ENCODE assay signal across 8 mouse cellular contexts in the genomic region with DNA sequence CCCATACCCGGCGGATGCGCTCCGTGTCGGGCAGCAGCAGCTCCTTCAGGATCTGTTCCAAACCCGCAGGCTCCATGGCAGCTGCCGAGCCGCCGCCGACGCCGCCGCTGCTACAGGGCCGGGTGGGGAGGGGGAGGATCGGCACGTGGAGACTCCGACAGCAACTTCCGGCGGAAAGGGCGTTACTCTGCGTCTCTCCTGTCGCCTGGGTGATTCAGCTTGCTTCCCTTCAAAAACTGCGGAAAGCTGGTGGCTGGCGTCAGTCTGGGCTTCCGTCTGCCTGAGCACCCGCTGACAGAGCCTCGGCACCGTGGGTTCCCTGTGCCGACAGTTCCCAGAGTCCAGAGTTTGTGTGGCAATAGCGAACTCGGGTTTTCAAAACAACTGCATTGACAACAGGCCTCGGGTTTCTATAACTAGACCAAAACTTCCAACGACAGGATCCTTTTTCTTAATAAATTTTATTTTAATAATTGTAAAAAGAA. TPM values are rescaled to one million over a fixed set of nuclear protein-coding genes. Genes with fewer than 3 reads are reported as not detected.
DNase-seq lines count a peak whose midpoint lies in the region; ATAC-seq lines count a peak whose summit lies in the region.

Gene Ipo4, minus strand, starts transcription at position 435 of the 485 bp plus-strand sequence.

- peak within 1 kb of the TSS; percentile 60 for H3K4me3 ChIP-seq in hindbrain, embryonic 12.5 days

- ATAC-seq in hindbrain, embryonic 12.5 days (ENCODE audit: low FRiP score), result peak; percentile 87

- H3K9ac ChIP-seq in hindbrain, embryonic 12.5 days, result peak within 1 kb of the TSS; percentile 78

- no peaks in the 10 kb centered on the region for H3K9me3 ChIP-seq in hindbrain, embryonic 12.5 days (replicated peaks)

- no peaks in the 10 kb centered on the region for H3K27me3 ChIP-seq in hindbrain, embryonic 12.5 days

- DNase-seq in Muller cell, postnatal 12 days (ENCODE audit: inconsistent ontology term), result peak; percentile 96
- DNase-seq in cerebellum, adult 9-11 months, result peak; percentile 84
- DNase-seq in frontal cortex, postnatal 10 days (ENCODE audit: low spot score in 2 of 2), result peak; percentile 79 to 86
- peak; percentile 83 to 93 for DNase-seq in layer of hippocampus, postnatal 14 days (ENCODE audit: low spot score in 2 of 2)
- peak; percentile 90 for DNase-seq in lung, postnatal 14 days
- DNase-seq in retina, adult 2 months (ENCODE audit: low read depth, low spot score), result peak; percentile 70
- peak; percentile 83 to 89 for DNase-seq in thymus, postnatal 36 days

- peaks cover 18% of the 10 kb centered on the region for H3K4me1 ChIP-seq in hindbrain, embryonic 12.5 days

- WGBS in hindbrain, embryonic 12.5 days, result 2% methylated on average over 33 of the region's 33 CpGs

- peak within 1 kb of the TSS; percentile 95 for H3K4me2 ChIP-seq in hindbrain, embryonic 12.5 days (replicated peaks)

- H3K27ac ChIP-seq in hindbrain, embryonic 12.5 days, result peak within 1 kb of the TSS; percentile 67

- peaks cover 80% of the 10 kb centered on the region for H3K36me3 ChIP-seq in hindbrain, embryonic 12.5 days

RNA-seq across cellular contexts. Expression of gene Ipo4, which starts in this region (rescaled TPM):
- polyA plus RNA-seq in hindbrain, embryonic 12.5 days (2016; fragmentation: Nextera tagmentation; extraction: Ambion mirVana), result 79.0 and 91.0 TPM in 2 replicates
- 100 to 1,000 TPM; 120 to 145 TPM for total RNA-seq in layer of hippocampus, postnatal 14 days (2021)

Comparison
In these comparisons a context has a peak if more than half of its experiments do, and no peak if none do; other contexts are left out.
1. Peak in every context shown above with its lines: DNase-seq, ATAC-seq, H3K4me3 ChIP-seq and H3K27ac ChIP-seq.